Mouse (Mus musculus): ENCODE data around the gene Spsb1. TPM values are rescaled to one million over a fixed set of nuclear protein-coding genes. Genes with fewer than 3 reads are reported as not detected.
A peak's percentile ranks its signal among the peaks of the same experiment; 100 is the strongest.

Gene Spsb1
- total RNA-seq, 2 experiments from 2014 or later, result 24.1 to 34.9 TPM

DNA sequence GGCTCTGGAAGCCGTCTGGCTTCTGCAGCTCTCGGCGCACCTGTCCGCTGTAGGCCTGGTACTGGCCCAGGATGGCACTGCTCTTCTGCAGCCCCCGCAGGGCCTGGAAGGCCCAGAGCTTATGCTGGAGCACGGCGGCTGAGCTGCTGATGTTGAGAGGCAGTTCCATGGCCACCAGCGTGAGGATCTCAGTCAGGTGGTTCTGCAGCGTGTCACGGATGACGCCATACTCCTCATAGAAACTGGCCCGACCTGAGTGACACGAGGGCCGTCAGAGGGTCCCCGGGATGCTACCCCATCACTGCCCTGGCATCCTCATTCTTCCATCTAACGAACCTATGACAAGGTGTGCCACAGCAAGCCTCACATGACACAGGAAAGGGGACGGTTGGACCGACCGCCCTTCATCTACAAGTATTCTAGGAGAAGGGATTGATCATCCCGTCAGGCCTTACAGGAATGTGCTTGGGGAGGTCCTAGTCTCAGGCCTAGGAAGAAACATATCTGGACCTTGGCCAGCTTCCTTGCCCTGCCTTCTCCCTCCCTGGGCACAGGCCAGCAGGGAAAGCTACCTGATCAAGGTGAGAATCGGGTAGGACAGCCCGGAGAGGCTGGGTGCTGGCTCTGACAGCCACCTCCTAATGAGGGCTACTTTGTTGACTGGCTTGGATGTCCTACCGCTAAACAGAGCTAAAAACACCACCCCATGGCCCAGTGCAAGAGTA, 29.2 kb upstream of the Spsb1 start:
- DNase-seq, result no peak

DNA sequence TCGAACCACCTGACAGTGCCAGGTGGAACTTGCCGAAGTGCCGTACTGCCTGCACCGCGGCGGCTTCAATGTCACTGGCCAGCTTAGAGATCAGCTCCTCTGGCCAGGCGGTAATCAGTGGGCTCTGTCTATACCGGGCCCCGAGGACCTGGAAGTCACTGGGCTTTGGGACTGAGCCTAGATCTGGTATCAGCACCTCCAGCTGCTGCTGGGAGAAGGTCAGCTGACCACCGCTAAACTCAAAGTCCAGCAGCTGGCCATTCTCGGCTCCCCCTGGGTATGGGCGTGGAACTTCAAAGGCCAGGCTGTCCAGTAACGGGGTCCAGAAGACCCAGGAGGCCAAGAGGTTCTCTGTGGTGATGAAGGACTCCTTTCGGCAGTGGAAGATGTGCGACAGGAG, 27.3 kb upstream of the Spsb1 start:
- no peak for DNase-seq

DNA sequence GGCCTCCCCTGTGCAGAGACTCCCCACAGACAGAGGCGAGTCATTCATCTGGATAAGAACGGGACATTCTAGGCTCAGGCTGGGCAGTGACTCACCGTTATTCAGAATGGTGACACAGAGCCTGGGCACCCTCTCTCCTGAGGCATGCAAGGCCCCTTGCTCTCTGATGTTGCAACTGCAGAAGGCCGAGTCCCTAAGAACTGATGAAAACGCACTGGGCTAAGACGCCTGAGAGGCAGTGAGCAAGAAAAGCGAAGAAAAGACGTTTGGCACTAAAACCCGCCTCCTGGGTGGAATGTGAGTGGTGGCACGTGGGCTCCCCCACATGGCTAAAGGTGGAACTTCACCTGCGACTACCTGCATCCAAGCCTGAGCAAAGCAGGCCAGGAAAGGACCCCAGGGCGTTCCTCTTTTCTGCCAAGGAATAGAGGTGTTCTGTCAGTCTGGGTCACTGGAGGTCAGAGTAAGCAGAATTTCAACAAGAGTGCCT, 25.0 kb upstream of the Spsb1 start:
- DNase-seq, result peak; percentile 80 to 86

DNA sequence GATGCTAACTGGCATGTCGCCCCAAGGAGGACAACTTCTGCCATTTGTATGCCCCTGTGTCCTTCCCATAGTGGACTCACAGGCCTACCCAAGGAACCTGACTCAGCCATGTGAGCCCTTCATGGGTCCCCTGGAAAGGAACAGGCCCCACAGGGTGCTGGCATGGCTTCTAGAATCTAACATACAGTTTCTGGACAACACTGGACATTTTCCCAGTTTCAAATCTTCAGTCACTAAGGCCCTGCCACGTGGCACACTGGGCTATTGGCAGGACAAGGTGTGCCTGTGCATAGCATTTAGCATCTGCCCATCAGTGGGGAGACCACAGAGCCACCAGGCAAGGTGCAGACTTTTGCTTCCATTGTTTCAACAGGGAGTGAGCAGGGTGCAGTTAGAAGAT, 24.0 kb upstream of the Spsb1 start:
- DNase-seq, result no peak

DNA sequence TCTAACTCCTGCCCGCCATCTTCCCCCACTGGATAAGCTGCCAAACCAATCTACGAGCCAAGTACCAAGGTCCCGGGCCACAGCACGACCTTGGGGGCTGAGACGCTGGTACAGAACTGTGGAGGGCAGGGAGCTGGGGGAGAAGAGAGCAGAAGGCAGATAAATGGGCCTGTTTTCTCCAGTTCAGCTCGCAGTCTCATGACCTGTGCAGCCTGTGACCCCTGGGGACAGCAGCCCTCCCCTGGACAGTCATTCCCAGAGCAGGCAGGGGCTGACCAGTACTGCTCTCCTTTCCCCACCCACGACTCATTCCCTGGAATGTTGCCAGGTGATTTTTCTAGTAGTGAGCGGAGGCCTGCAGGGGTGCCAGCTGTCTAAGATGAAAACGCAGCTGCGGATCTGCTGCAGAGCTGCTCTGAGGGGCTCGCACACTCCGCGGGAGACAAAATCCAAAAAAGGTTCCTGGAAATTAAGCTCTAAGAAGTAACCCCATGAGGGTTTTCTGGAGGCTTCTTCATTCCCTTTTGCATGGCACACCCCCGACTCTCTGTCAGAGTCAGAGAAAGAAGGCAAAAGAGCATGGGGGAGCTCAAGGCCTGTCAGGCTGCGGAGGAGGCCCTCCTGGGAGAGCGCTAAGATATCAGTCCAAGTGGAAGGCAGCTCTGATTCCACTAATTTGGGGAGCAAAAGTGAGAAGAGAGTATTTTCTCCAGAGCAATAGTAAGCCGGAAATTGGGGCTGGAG, 23.1 kb upstream of the Spsb1 start:
- DNase-seq, result no peak

DNA sequence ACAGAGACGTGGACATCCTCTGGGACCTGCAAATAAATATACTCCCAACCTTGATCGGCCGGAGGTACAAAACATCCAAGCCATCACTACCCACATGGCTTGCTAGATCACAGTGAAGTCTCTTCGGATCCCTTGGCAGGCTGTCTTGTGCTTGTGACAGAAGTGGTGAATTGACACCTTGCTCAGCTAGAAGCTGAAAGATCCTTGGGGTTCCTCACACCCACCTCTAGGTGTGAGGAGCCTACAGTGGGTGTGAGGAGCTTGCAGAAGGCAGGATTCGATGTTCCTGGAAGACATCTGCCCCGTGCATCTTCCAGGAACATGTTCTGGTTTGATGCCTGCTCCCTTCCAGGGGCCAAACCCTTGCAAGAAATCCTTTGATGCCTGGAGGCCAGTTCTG, 22.3 kb upstream of the Spsb1 start:
- no peak for DNase-seq

DNA sequence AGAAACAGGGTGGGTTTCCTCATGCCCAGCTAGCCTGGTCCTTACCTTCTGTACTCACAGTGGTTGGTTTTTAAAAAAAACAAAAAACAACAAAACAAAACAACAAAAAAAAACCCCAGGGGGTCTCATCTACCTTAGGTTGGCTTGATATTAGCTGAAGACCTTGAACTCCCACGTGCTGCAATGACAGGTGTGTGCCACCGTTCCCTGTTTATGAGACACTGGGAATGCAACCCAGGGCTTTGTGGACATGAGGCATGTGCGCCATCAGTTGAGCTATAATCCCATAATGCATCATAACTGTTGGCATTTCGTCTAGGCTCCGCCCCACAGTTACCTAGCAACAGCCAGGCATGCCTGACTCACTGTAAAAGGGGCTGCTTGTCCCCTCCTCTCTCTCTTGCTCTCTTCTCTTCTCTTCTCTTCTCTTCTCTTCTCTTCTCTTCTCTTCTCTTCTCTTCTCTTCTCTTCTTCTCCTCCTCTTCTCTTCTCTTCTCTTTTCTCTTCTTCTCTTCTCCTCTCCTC, 20.9 kb upstream of the Spsb1 start:
- no peak for DNase-seq

DNA sequence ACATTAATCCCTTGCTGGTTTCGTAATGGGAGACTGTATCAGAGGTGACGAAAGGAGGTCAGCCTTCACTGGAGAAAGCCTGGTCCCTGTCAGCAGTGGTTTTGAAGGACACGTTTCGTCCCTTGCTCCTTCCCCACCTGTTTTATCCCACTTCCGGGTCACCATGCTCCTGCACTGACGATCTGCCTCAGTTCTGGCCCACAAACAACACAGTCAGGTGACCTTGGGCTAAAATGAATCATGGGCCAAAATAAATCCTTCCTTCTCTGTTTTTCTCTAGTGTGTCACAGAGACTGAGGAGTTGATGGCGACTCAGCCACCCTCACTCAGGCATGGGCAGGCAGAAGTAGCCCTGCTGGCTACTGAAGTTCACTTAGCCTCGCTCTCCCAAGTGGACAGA, 20.4 kb upstream of the Spsb1 start:
- no peak for DNase-seq

DNA sequence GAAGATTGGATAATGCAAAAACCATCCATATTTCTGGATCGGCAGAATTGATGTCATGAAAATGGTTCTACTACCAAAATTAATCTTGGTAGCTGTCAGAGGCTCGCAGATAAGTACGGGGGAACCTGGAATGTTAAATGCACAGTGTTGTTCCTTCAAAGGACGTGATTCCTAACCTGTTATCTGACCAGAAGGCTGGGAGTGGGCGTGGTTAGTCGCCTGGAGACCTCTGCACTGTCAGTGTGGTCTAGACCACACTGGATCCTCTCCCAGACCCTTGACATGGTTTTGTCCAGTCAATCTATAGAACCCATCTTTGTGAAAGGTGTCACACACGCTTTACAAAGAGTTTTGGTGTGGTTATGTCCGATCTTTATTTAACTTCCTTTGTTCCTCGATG, 16.6 kb upstream of the Spsb1 start:
- no peak for DNase-seq

DNA sequence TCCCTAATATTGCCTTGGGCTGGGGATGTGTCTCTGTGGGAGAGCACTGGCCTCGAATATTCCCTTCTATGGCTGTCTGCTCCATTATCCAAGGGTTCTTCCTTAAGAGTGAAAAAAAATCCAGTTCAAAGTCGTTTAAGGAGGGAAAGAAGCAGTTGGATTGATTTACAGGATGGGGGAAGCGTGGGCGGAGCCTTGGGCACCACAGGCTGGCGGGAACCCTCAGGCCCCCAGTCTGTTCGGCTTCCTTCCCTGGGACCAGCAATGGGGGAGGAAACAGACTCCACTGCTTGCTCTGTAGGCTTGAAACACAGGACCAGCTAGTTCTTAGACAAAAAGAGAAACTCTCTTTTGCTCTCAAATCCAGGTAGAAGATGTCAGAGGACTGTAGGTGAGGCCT, 13.7 kb upstream of the Spsb1 start:
- DNase-seq, result no peak

DNA sequence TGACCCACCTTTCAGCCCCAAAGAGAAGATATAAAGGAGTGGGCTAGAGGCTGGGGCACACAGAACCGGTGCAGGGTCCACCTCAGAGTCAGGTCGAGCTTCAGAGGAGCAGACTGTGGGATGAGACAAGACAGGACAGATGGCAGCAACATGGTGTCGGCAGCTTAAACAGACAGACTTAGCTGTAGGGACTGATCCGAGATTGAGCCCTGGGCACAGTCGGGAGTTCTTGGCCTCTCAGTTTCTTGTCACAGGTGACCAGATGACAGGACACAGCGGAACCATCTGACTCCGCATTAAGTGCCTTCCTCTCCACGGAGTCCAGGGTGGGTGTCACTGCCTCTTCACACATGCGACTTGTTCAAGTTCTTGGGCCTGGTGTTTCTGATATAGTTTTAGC, 12.1 kb upstream of the Spsb1 start:
- DNase-seq, result no peak

DNA sequence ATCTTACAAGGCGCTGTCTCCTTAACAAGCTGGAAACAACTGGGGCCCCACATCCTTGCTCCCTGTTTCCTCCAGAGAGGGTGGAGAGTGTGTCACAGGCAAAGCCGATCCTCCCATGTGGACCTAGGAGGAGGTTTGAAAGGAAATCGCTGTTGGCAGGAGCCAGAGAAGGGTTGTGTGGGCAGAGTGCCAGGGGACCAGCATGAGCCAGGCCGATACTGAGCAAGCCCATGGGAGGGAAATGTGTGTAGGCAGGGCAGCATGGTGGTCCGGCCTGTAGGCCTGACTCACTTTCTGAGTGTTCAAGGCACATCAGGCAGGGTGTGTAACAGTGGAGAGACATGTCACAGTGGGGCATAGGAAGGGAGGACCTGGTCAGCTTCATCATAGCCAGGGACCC, 11.4 kb upstream of the Spsb1 start:
- DNase-seq, result no peak

DNA sequence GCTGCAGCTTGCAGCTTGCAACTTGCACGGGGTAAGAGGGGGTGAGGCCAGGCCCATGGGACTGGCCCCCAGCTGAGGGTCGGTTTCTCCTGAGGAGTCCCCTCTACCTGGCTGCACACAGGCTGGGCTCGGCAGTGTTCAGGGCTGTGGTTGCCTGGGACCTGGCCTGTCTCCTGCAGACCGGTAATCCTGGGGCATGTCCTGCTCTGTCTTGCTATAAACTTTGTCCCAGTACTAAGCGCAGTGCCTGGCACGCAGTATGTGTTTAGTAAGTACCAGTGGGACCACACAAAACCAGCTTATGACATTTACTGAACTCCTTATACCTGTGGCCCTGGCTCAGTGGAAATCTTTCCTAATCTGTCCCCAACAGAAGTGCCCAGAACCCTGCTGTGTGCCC, 10.8 kb upstream of the Spsb1 start:
- no peak for DNase-seq

DNA sequence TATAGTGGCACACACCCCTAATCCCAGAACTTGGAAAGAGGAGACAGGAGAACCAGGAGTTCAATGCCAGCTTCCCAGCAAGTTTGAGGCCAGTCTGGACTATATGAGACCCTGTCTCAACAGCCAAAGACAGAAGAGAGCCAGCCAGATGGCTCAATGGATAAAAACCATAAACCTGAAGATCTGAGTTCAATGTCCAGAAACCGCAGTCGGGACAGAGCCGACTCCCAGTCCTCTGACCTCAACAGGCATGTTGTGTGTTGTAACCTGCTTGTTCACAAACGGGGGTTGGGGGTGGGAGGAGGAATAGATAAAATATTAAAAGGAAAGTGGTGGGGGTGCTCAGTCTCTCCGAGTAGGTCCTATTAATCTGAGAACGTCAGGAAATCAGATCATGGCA, 10.4 kb upstream of the Spsb1 start:
- DNase-seq, result no peak

DNA sequence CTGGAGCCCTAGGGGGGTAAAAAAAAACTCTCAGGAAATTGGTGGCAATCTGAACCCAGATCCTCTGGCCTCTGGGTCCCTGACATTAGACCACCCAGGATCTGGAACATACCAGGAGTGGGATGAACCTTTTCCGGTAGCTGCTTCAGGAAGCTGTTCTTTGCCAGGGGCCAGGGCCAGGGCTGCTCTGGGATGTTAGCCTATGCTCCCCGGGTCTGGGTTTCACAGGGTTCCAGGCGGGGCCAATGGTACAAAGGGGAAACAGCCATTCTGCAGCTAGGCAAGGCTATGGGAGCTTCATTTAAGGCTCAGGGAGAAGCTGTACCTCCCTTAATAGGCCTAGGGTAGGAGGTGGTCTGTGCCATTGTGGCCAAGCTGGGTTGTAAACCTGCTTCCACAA, 9.9 kb upstream of the Spsb1 start:
- no peak for DNase-seq

DNA sequence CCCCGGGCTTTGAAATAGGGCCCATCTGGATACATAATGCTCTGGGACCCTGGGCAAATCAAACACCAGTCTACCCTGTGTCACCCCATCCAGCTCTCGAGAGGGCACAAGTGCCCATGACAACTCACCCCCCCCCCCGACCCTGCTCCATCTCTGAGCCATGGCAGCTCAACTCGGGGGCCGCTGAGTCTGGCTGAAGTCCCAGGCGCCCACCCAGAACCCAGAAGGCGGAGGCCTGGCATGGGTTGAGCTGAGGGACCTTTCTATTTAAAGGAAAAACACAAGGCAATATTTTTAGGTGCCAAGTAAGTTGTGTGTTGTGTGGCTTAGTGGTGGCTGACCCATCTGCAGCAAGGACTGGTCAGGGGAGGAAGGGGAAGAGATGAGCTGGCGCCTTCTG, 9.4 kb upstream of the Spsb1 start:
- DNase-seq, result no peak

DNA sequence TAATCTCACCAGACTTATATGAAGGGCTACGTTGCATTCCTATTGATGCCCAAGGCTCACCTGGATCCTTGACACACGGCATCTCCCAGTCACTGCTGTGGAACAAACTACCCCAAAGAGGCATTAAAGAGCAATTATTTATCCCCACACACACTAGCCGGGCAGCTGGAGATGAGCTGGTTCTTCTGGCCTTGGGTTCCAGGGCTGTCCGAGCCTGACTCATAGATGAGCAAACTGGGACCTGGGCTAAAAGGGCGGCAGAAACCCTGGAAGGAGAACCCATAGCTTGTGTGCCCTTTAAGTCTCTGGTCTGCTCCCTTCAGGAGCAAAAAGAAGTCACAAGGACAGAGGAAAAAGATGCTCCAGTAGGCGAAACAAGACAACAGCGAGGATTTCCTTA, 5.5 kb upstream of the Spsb1 start:
- DNase-seq, result no peak

DNA sequence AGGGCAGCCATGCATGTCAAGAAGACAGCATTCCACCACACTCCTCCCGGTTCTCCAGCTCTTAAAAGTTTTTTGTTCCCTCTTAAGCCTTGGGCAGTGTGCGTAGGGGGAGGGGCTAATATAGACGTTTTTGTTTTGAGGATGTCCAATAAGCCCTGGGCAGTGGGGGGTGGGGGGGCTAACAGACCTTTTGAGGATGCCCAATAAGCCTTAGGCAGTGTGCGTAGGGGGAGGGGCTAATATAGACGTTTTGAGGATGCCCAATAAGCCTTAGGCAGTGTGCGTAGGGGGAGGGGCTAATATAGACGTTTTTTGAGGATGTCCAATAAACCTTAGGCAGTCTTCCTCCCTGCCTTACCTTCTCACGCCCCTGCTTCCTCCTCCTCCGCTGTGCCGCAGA, 5.0 kb upstream of the Spsb1 start:
- DNase-seq, result no peak

DNA sequence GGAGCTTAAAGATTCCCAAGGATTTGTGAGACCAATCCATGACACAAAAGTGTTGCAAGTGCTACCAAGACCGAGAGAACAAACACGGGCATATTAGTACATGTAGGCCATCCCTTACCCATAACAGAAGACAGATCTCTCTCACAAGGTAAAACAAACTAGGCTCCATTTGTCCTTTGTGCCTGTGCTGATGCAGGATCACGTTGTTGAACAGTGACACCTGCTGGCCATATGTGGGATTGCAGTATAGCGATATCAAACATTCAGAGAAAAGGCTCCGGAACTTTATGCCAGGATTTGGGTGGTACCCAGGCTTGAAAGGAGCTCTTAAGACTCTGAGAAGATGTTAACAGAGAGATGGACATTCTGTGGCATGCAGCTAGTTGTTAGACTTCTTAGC, 3.7 kb upstream of the Spsb1 start:
- DNase-seq, result peak; percentile 72 to 74

DNA sequence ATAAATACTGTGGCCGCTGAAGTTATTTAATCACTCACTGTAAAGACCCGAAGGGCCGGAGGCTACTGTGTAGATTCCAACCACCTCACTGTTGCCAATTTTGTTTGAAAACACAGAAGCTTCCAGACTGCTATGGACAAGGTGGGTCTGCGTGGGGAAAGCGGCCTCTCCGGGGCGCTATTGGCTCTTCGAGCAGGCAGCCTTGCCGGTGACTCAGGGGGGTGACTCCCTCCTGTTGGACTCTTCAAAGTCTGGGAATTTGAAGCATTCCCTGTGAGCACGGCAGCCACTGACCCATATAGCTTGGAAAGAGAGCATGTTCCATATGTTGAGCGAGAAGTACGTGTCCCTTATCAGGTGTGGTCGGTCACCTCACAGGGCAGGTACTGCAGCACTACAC, 1.2 kb upstream of the Spsb1 start:
- no peak for DNase-seq

DNA sequence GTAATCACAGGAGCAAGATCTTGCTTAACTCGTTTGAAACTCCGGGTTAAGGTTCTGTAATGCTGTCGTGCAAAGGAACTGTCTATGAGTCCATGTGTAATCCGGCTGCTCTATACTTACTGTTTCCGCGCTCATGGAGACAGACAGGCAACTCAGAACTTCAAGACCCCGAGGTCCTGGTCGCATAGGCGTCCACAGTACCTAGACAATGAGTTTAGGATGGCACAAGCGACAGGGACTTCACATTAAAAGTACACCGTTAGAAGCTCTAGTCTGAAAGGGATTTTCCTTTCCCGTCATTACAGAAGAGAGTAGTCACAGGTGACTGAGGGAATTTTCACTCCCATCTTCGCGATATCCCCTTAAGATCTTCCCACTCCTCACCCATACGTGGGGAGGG, 788 bp upstream of the Spsb1 start:
- no peak for DNase-seq

DNA sequence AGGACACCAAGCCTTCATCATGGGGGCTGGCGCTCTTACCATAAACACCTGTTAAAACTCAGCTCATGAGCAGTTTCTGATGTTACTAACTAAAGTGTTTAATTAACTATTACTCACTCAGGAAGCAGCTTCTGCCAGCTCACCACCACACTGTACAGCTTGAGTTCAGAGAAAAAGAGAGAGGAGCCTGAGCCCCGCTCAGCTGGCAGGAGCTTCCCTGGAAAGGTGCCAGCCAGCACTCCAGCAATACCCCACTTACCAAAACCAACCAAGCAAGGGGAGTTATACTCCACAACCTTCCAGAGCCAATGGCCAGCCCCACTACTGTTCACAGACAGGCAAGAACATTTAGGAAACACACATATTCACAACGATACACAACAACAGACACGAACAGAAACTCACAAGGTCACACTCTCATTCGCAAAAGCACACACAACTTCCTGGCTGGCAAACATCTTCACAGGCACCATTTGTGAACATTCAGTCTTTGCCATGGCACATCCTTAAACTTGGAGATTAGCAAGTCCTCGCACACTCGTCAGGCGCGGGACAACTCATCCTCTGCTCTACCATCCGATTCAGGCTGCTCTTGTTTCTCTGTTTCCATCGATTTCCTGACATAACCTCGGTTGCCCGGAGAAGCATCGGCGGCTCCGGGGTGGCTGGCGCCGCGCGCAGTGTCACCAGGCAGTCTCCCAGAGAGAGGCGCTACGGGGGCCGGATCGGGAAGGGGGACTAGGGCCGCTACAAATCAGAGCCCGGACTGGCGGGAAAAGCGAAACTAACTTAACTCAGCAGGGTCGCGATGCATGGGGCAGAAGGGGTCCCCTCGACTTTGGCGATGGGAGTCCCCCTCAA, 992 bp downstream of the Spsb1 start:
- DNase-seq, result peak; percentile 54 to 58

DNA sequence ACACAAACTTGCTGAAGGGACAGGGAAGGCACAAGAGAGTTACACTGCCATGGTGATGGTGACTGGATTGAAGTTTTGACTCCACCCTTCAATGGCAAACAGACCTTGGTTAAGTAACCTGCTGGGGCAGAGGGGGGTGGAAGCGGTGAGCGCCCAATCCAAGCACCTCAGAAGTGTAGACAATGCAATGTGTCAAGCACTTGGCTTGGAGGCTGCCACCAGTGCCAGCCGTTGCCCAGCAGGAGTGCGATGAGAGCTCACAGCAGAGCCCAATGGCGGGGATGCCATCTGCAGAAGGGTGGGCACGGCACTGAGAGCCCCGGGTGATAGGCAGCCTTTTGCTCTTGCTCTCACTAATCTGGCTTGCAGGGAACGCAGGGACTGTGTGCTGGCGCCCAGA, 2.6 kb downstream of the Spsb1 start:
- DNase-seq, result no peak
